Mouse (Mus musculus) kidney, postnatal 25 days (tissue): ENCODE measurements around the gene Shisa6.

Experiments used
- DNase-seq, 2 experiments: peaks; one replicate each; pipeline ENCODE4 v3.0.0; 2021; ENCODE audit warnings: mixed read lengths in 2 of 2

Shisa6 gene

GRCm38 (mm10) chr11:66525371-66526045 lies at the start of gene Shisa6:
Gene Shisa6, minus strand, starts transcription at chr11:66525964.
- DNase-seq: peak in 1 of 2 experiments; percentile 4

GRCm38 (mm10) chr11:66573888-66574287 lies 48.1 kb upstream of the Shisa6 start:
- no peak for DNase-seq

- DNase-seq: no peak
These were observed 43.3 kb upstream of the Shisa6 start for GRCm38 (mm10) chr11:66569045-66569444.

- DNase-seq: no peak
These were observed 42.6 kb upstream of the Shisa6 start for GRCm38 (mm10) chr11:66568386-66568791.

GRCm38 (mm10) chr11:66567382-66567781 lies 41.6 kb upstream of the Shisa6 start:
- DNase-seq: no peak

- no peak for DNase-seq
These were observed 36.5 kb upstream of the Shisa6 start for GRCm38 (mm10) chr11:66562274-66562673.

- no peak for DNase-seq
These were observed 12.1 kb upstream of the Shisa6 start for GRCm38 (mm10) chr11:66537820-66538219.

- DNase-seq: no peak
These were observed 10.1 kb upstream of the Shisa6 start for GRCm38 (mm10) chr11:66535866-66536265.

- no peak for DNase-seq
These were observed 9.4 kb upstream of the Shisa6 start for GRCm38 (mm10) chr11:66535156-66535555.

- DNase-seq: no peak
These were observed 8.5 kb upstream of the Shisa6 start for GRCm38 (mm10) chr11:66534291-66534690.

GRCm38 (mm10) chr11:66528146-66528545 lies 2.4 kb upstream of the Shisa6 start:
- no peak for DNase-seq

GRCm38 (mm10) chr11:66527343-66527742 lies 1.6 kb upstream of the Shisa6 start:
- DNase-seq: no peak

GRCm38 (mm10) chr11:66526981-66527320 lies 1.2 kb upstream of the Shisa6 start:
- DNase-seq: no peak

GRCm38 (mm10) chr11:66526046-66526980 lies 549 bp upstream of the Shisa6 start:
- DNase-seq: peak in 1 of 2 experiments; percentile 2

GRCm38 (mm10) chr11:66524251-66524650 lies 1.5 kb downstream of the Shisa6 start:
- no peak for DNase-seq

GRCm38 (mm10) chr11:66522376-66522775 lies 3.4 kb downstream of the Shisa6 start:
- DNase-seq: no peak

GRCm38 (mm10) chr11:66519386-66519785 lies 6.4 kb downstream of the Shisa6 start:
- peak; percentile 38 to 47 for DNase-seq

GRCm38 (mm10) chr11:66514346-66514745 lies 11.4 kb downstream of the Shisa6 start:
- peak in 1 of 2 experiments; percentile 6 for DNase-seq

GRCm38 (mm10) chr11:66500951-66501350 lies 24.8 kb downstream of the Shisa6 start:
- no peak for DNase-seq

GRCm38 (mm10) chr11:66498857-66499445 lies 26.8 kb downstream of the Shisa6 start:
- no peak for DNase-seq

GRCm38 (mm10) chr11:66496235-66496634 lies 29.5 kb downstream of the Shisa6 start:
- DNase-seq: no peak

GRCm38 (mm10) chr11:66494391-66494790 lies 31.4 kb downstream of the Shisa6 start:
- no peak for DNase-seq

- no peak for DNase-seq
These were observed 38.0 kb downstream of the Shisa6 start for GRCm38 (mm10) chr11:66487765-66488164.

GRCm38 (mm10) chr11:66482501-66482900 lies 43.3 kb downstream of the Shisa6 start:
- no peak for DNase-seq
